Mouse (Mus musculus) heart, adult 2 months (tissue): ENCODE results near the gene Dcaf8.

Source experiments
- CTCF ChIP-seq: fragments of 200-600 bp; IDR thresholded peaks from 2 replicates; pipeline ENCODE4 v1.8.1; 2022; ENCODE audit warnings: antibody characterized with exemption, mild to moderate bottlenecking, moderate library complexity
- EP300 ChIP-seq: fragments of 200-500 bp; IDR thresholded peaks from 2 replicates; pipeline ENCODE4 v1.6.1; 2011; ENCODE audit warnings: low read depth, low read length, control low read depth; ENCODE audit not compliant: insufficient read depth
- POLR2A ChIP-seq: fragments of 200-500 bp; IDR thresholded peaks from 2 replicates; pipeline ENCODE4 v1.6.1; 2011; ENCODE audit warnings: mild to moderate bottlenecking, low read depth, low read length, control low read depth; ENCODE audit not compliant: insufficient read depth

DNA sequence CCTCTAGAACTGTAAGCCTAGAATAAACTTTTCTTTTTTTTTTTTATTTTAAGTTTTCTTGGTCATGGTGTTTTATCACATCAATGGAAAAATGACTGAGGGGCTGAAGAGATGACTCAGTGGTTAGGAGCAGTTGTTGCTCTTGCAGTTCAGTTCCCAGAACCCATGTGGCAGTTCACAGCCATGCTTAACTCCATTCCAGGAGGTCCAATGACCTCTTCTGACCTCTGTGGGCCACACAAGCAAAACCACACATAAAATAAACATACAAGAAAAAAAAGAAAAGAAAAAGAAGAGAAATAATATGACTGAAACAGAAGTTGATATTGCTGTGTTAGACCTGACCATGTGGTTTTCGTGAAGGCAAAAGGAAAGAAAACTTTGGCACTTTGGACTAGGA lies 81.3 kb downstream of the Dcaf8 start:
- TF ChIP-seq CTCF (no peak), POLR2A (no peak), EP300 (no peak)
